Mouse (Mus musculus) midbrain, embryonic 13.5 days (tissue): ENCODE results near the gene Lhx3. TPM values are rescaled to one million over a fixed set of nuclear protein-coding genes. Genes with fewer than 3 reads are reported as not detected.
A peak's percentile ranks its signal among the peaks of the same experiment; 100 is the strongest.

Experiments used
- ATAC-seq: fragments of 200-750 bp; cut with Nextera tagmentation; 2 replicates; pipeline ENCODE4 v1.8.0; 2017; ENCODE audit warnings: mild to moderate bottlenecking, moderate TSS enrichment, moderate library complexity
- H3K27ac ChIP-seq: fragments of 300-500 bp; sonication (generic); 2 replicates; pipeline ENCODE4 v1.5.1; 2015; ENCODE audit warnings: inconsistent platforms, mild to moderate bottlenecking, moderate library complexity
- H3K27me3 ChIP-seq: fragments of 300-500 bp; sonication (generic); 2 replicates; pipeline ENCODE4 v1.6.1; 2015; ENCODE audit warnings: mild to moderate bottlenecking, inconsistent platforms
- H3K36me3 ChIP-seq: fragments of 300-500 bp; sonication (generic); 2 replicates; pipeline ENCODE4 v1.6.1; 2015; ENCODE audit warnings: mild to moderate bottlenecking, inconsistent platforms
- H3K4me1 ChIP-seq: fragments of 300-500 bp; sonication (generic); replicated peaks from 2 replicates; pipeline ENCODE4 v1.6.1; 2015; ENCODE audit warnings: inconsistent platforms
- H3K4me2 ChIP-seq: fragments of 300-500 bp; sonication (generic); replicated peaks from 2 replicates; pipeline ENCODE4 v1.6.1; 2015; ENCODE audit warnings: moderate library complexity, mild to moderate bottlenecking, inconsistent platforms
- H3K4me3 ChIP-seq: fragments of 300-500 bp; sonication (generic); replicated peaks from 2 replicates; pipeline ENCODE4 v1.5.1; 2015; ENCODE audit warnings: mild to moderate bottlenecking, inconsistent platforms
- H3K9ac ChIP-seq: fragments of 300-500 bp; sonication (generic); replicated peaks from 2 replicates; pipeline ENCODE4 v1.6.1; 2015; ENCODE audit warnings: mild to moderate bottlenecking, inconsistent platforms
- H3K9me3 ChIP-seq: fragments of 300-500 bp; sonication (generic); 2 replicates; pipeline ENCODE4 v1.6.1; 2016; ENCODE audit warnings: mild to moderate bottlenecking, inconsistent platforms
- WGBS: fragments of 180-500 bp; shearing (Covaris S2); methylation state at CpG from one replicate; pipeline ENCODE4 v1.1.7; 2015; 5-methylcytosine and 5-hydroxymethylcytosine counted together
- polyA plus RNA-seq: library from polyadenylated mRNA; unstranded; fragments of >200 nt; fragmentation: Nextera tagmentation; extraction: Ambion mirVana; gene quantifications from 2 replicates; pipeline ENCODE4 v1.2.1, GENCODE M21; 2015

Gene Lhx3
- polyA plus RNA-seq, 1 experiment from 2014 or later, result 0.17 TPM

- Histone ChIP-seq H3K4me3 (no peak overlapping the region), H3K4me2 (no peak overlapping the region), H3K9me3 (no peaks in the 10 kb centered on the region), H3K27me3 (no peaks in the 10 kb centered on the region), H3K4me1 (peaks cover 32% of the 10 kb centered on the region), H3K27ac (peak overlapping the region; percentile 20), H3K9ac (no peak overlapping the region), H3K36me3 (no peaks in the 10 kb centered on the region)
- no peak for ATAC-seq
- 74% methylated on average over 9 of the region's 9 CpGs for WGBS
Observed at GRCm38 (mm10) chr2:26158064-26158463, 50.0 kb downstream of the Lhx3 start.

DNA sequence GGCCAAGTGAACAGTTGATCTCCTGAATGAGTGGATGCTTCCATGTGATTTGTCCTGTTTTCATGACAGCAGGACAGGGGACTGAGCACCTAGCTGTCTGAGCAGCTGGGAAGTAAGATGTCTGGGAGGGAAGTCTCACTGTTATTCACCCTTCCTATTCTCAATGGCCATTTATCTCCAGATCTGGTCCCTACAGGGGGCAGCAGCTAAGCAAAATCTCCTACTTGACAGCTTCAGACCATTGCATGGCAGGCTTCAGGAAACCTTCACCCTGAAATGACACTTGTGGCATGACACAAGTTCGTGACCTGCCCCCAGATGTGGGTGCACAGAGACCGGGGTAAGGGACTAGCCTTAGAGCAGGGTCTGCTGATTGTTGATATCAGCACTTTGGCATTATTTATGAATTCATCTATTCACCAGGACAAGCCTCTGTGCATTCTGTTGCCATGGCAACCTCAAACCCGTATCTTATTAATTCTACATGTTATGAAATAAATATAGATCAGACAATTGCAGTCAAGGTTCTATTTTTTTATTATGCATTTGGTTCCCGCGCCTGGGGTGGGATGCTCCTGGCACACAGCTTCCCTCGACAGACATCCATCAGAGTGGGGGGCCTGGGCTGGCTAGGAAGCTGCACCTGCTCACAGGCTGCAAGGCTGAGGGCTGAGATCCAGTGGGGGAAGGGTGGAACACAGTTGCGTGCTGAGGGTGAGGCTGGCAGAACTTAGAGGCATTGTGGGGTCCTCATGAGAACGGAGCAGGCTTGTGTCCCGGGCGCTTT, 51.7 kb downstream of the Lhx3 start:
- ATAC-seq, result peak; percentile 80
- peaks cover 32% of the 10 kb centered on the region for H3K4me1 ChIP-seq
- H3K9me3 ChIP-seq, result no peaks in the 10 kb centered on the region
- H3K4me2 ChIP-seq, result 0 out of 2 replicates have a peak overlapping the region, but pooled peaks have one; percentile 2
- H3K27me3 ChIP-seq, result no peaks in the 10 kb centered on the region
- peak overlapping the region; percentile 76 for H3K27ac ChIP-seq
- WGBS, result 48% methylated on average over 10 of the region's 10 CpGs
- H3K9ac ChIP-seq, result no peak overlapping the region; the same call in 1 of the 2 replicates
- H3K4me3 ChIP-seq, result no peak overlapping the region
- no peaks in the 10 kb centered on the region for H3K36me3 ChIP-seq

DNA sequence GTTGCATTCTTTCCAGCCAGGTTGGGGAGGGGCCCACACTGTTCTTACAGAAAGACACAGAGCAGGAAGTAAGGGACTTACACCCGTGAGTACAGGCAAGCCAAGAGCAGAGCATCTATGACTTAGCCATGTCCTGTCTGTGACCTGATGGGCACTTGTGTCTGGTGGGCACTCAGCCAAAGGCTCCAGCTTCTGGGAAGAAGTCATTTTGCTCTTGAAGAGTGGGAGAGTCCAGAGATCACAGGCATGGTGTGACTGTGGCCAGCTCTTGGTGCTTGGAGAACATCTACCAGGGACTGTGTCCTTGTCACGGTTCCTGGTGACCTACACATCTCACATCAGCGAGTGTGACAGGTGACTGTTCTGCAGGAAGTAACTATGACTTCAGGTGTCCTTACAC, 52.4 kb downstream of the Lhx3 start:
- Histone ChIP-seq H3K27ac (peak overlapping the region; percentile 76; the same call in 1 of the 2 replicates), H3K27me3 (no peaks in the 10 kb centered on the region), H3K9me3 (no peaks in the 10 kb centered on the region), H3K36me3 (no peaks in the 10 kb centered on the region), H3K4me2 (no peak overlapping the region), H3K9ac (no peak overlapping the region), H3K4me1 (peaks cover 32% of the 10 kb centered on the region), H3K4me3 (no peak overlapping the region)
- ATAC-seq, result no peak
- WGBS, result 74% methylated on average over 3 of the region's 3 CpGs

DNA sequence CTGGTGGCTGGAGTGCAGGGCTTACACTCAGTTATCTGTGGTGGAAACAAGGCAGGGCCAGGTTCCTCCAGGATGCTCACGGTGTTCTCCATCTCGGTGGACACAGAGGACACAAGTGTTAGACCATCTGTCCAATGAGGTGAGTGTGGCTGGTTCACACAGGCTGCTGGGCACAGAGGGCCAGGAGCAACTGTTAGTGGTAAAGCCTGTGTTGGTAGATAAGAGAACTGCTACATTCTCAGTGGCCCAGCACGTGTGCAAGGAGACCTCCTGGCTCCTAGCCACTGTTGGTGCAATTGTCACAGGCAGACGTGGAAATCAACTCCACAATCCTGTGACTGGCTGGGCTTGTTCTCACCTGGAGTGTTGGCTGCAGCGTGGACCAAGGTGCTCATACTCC, 53.5 kb downstream of the Lhx3 start:
- 71% methylated on average over 5 of the region's 5 CpGs for WGBS

DNA sequence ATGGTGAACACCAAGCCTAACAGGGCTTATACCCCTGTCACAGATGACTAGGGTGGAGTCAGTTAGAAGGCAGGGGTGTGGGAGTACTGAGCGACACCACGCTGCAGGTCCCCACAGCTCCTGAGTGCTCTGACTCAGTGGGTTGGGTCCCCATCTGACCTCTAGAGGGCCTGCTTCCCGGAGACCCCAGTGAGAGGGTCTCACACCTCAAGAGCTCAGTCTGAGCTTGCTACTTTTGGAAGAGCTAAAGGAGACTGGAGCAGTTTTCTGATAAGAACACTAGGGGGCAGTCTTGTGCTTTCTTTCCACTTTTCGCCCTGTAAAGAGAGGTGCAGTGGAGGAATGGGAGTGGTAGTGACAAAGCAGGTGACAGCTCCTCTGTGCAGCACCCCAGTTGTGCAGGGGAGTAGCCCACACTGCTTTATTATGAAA, 54.2 kb downstream of the Lhx3 start:
- 6% methylated on average over 4 of the region's 4 CpGs for WGBS
- ATAC-seq, result peak; percentile 83

More for the DNA sequence above, 53.5 kb downstream of the Lhx3 start:
- Histone ChIP-seq H3K4me2 (no peak overlapping the region), H3K4me1 (peaks cover 32% of the 10 kb centered on the region), H3K9ac (no peak overlapping the region), H3K9me3 (no peaks in the 10 kb centered on the region), H3K27ac (no peak overlapping the region), H3K27me3 (no peaks in the 10 kb centered on the region), H3K4me3 (no peak overlapping the region), H3K36me3 (no peaks in the 10 kb centered on the region)
- no peak for ATAC-seq

GRCm38 (mm10) chr2:26153295-26153694, 54.8 kb downstream of the Lhx3 start:
- H3K36me3 ChIP-seq, result no peaks in the 10 kb centered on the region
- no peak overlapping the region for H3K4me2 ChIP-seq
- no peak for ATAC-seq
- H3K27me3 ChIP-seq, result no peaks in the 10 kb centered on the region
- WGBS, result 31% methylated on average over 4 of the region's 4 CpGs
- no peak overlapping the region for H3K9ac ChIP-seq
- peaks cover 32% of the 10 kb centered on the region for H3K4me1 ChIP-seq
- no peaks in the 10 kb centered on the region for H3K9me3 ChIP-seq
- no peak overlapping the region for H3K4me3 ChIP-seq
- H3K27ac ChIP-seq, result no peak overlapping the region

More for the DNA sequence above, 54.2 kb downstream of the Lhx3 start:
- Histone ChIP-seq H3K27ac (no peak overlapping the region), H3K27me3 (no peaks in the 10 kb centered on the region), H3K9ac (no peak overlapping the region), H3K4me2 (no peak overlapping the region), H3K4me3 (no peak overlapping the region), H3K4me1 (peaks cover 32% of the 10 kb centered on the region), H3K36me3 (no peaks in the 10 kb centered on the region), H3K9me3 (no peaks in the 10 kb centered on the region)

Other genes with a start within 250 kb of the Lhx3 start
- 49.6 and 59.1 TPM in 2 replicates for gene Camsap1, start 225.0 kb downstream of the Lhx3 start, polyA plus RNA-seq
- 93.6 and 104 TPM in 2 replicates for gene Ubac1, start 186.5 kb downstream of the Lhx3 start, polyA plus RNA-seq
- 10.1 and 10.4 TPM in 2 replicates for gene Nacc2, start 85.1 kb downstream of the Lhx3 start, polyA plus RNA-seq
- 15.4 and 15.7 TPM in 2 replicates for gene Qsox2, start 29.2 kb upstream of the Lhx3 start, polyA plus RNA-seq
- 0.17 and 0.23 TPM in 2 replicates for gene Ccdc187, start 86.3 kb upstream of the Lhx3 start, polyA plus RNA-seq
- gene Gpsm1, start 107.2 kb upstream of the Lhx3 start, polyA plus RNA-seq, result 147 and 162 TPM in 2 replicates
- gene Dnlz, start 143.8 kb upstream of the Lhx3 start, polyA plus RNA-seq, result 28.1 and 30.6 TPM in 2 replicates
- 1.4 and 2.3 TPM in 2 replicates for gene Card9, start 152.6 kb upstream of the Lhx3 start, polyA plus RNA-seq
- 28.2 and 32.3 TPM in 2 replicates for gene Snapc4, start 172.4 kb upstream of the Lhx3 start, polyA plus RNA-seq
- 165 and 166 TPM in 2 replicates for gene Entr1, start 181.0 kb upstream of the Lhx3 start, polyA plus RNA-seq
- 107 and 110 TPM in 2 replicates for gene Pmpca, start 181.1 kb upstream of the Lhx3 start, polyA plus RNA-seq
- gene Inpp5e, start 200.9 kb upstream of the Lhx3 start, polyA plus RNA-seq, result 28.0 and 28.6 TPM in 2 replicates
- gene Sec16a, start 236.9 kb upstream of the Lhx3 start, polyA plus RNA-seq, result 21.3 and 22.8 TPM in 2 replicates